Mouse (Mus musculus): ENCODE measurements around the gene Usb1. TPM values are rescaled to one million over a fixed set of nuclear protein-coding genes. Genes with fewer than 3 reads are reported as not detected.

Gene Usb1
- polyA plus RNA-seq, 1 experiment from 2014 or later, result 36.9 TPM

GRCm38 (mm10) chr8:95320224-95321139 is 11.6 kb upstream of the Usb1 start:
- Histone ChIP-seq H3K27ac (no peak overlapping the region), H3K9me3 (no peaks in the 10 kb centered on the region)
- 2% methylated on average over 41 of the region's 41 CpGs for WGBS

GRCm38 (mm10) chr8:95323201-95323600 is 8.9 kb upstream of the Usb1 start:
- H3K27me3 ChIP-seq, result peaks cover 14% of the 10 kb centered on the region
- H3K4me1 ChIP-seq (replicated peaks), result peaks cover 38% of the 10 kb centered on the region
- no peak for ATAC-seq
- H3K9ac ChIP-seq (replicated peaks), result no peak overlapping the region
- no peak overlapping the region for H3K4me3 ChIP-seq (replicated peaks)
- no peaks in the 10 kb centered on the region for H3K9me3 ChIP-seq
- H3K4me2 ChIP-seq (replicated peaks), result no peak overlapping the region
- H3K36me3 ChIP-seq, result peaks cover 48% of the 10 kb centered on the region
- H3K27ac ChIP-seq, result no peak overlapping the region
- 90% methylated on average over 3 of the region's 3 CpGs for WGBS

More at GRCm38 (mm10) chr8:95320224-95321139, 11.6 kb upstream of the Usb1 start:
- peak overlapping the region; percentile 74 for H3K4me2 ChIP-seq (replicated peaks)
- H3K9ac ChIP-seq (replicated peaks), result peak overlapping the region; percentile 59
- ATAC-seq, result peak; percentile 70
- peaks cover 21% of the 10 kb centered on the region for H3K36me3 ChIP-seq
- H3K4me1 ChIP-seq (replicated peaks), result peaks cover 22% of the 10 kb centered on the region
- H3K4me3 ChIP-seq (replicated peaks), result peak overlapping the region; percentile 38
- H3K27me3 ChIP-seq, result peaks cover 14% of the 10 kb centered on the region

GRCm38 (mm10) chr8:95324646-95325045 is 7.4 kb upstream of the Usb1 start:
- Histone ChIP-seq H3K27me3 (peaks cover 7% of the 10 kb centered on the region), H3K9ac (replicated peaks) (no peak overlapping the region), H3K27ac (no peak overlapping the region), H3K4me2 (replicated peaks) (no peak overlapping the region), H3K4me1 (replicated peaks) (peaks cover 44% of the 10 kb centered on the region), H3K4me3 (replicated peaks) (no peak overlapping the region), H3K36me3 (peaks cover 62% of the 10 kb centered on the region), H3K9me3 (no peaks in the 10 kb centered on the region)
- WGBS, result 39% methylated on average over 5 of the region's 5 CpGs
- no peak for ATAC-seq

- ATAC-seq, result no peak
- WGBS, result 94% methylated on average over 5 of the region's 5 CpGs
These were observed 5.3 kb upstream of the Usb1 start for GRCm38 (mm10) chr8:95326822-95327221.

DNA sequence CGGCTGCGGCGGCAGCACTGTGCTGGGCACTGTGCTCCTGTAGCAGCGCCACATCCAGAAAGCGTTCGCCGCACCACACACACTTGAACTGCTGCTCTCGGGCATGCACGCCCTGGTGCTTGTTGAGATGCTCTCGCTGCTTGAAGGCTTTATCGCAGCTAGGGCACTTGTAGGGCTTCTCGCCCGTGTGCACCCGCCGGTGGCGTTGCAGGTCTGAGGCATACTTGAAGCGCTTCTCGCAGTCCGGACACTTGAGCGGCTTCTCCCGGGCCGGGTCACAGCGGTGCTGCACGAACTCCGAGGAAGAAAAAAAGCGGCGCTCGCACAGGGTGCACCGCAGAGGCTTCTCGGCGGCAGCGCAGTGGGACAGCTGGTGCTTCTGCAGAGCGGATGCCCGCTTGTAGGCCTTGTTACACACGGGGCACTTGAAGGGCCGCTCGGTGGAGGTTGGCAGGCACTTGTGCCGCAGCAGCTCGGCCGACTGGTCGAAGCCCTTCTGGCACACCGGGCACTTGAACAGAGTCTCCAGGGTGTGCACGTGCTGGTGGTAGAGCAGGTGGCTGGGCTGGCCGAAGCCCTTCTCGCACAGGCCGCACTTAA is 4.1 kb upstream of the Usb1 start:
- Histone ChIP-seq H3K36me3 (peaks cover 62% of the 10 kb centered on the region), H3K27ac (no peak overlapping the region), H3K4me2 (replicated peaks) (no peak overlapping the region), H3K27me3 (no peaks in the 10 kb centered on the region), H3K4me3 (replicated peaks) (no peak overlapping the region), H3K4me1 (replicated peaks) (peaks cover 47% of the 10 kb centered on the region), H3K9me3 (no peaks in the 10 kb centered on the region), H3K9ac (replicated peaks) (no peak overlapping the region)
- WGBS, result 86% methylated on average over 46 of the region's 46 CpGs
- ATAC-seq, result no peak

More at GRCm38 (mm10) chr8:95326822-95327221, 5.3 kb upstream of the Usb1 start:
- Histone ChIP-seq H3K27me3 (no peaks in the 10 kb centered on the region), H3K9ac (replicated peaks) (no peak overlapping the region), H3K4me2 (replicated peaks) (no peak overlapping the region), H3K4me1 (replicated peaks) (peaks cover 43% of the 10 kb centered on the region), H3K4me3 (replicated peaks) (no peak overlapping the region), H3K9me3 (no peaks in the 10 kb centered on the region), H3K36me3 (peaks cover 62% of the 10 kb centered on the region), H3K27ac (no peak overlapping the region)

DNA sequence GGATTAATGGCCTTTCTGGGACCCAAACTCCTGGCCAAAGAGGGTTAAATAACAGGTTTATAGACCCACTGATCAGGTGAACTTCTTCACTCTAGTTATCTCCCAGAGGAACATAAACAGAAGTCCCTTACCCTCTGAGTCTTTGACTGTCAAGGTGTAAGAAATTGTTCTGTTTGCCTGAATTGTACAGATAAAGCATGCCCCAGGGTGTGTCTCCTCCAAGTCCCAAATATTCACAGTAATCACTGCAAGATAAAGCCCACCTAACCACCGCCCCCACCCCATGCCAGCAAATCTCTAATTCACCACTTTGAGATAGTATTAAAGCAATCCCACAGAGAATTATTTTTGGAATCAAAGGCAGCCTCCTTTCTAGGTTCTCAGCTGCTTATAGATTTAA is 1.7 kb upstream of the Usb1 start:
- H3K27me3 ChIP-seq, result no peaks in the 10 kb centered on the region
- WGBS, result 77% methylated on average over 1 of the region's 1 CpGs
- peak overlapping the region; percentile 85 for H3K4me2 ChIP-seq (replicated peaks)
- H3K4me3 ChIP-seq (replicated peaks), result peak overlapping the region; percentile 85
- H3K36me3 ChIP-seq, result peaks cover 52% of the 10 kb centered on the region
- ATAC-seq, result no peak
- peak overlapping the region; percentile 92; the same call in 1 of the 2 replicates for H3K27ac ChIP-seq
- H3K9me3 ChIP-seq, result no peaks in the 10 kb centered on the region
- peak overlapping the region; percentile 98 for H3K9ac ChIP-seq (replicated peaks)
- peaks cover 39% of the 10 kb centered on the region for H3K4me1 ChIP-seq (replicated peaks)

GRCm38 (mm10) chr8:95331156-95331719 is 846 bp upstream of the Usb1 start:
- no peaks in the 10 kb centered on the region for H3K9me3 ChIP-seq
- H3K27ac ChIP-seq, result peak overlapping the region; percentile 92
- H3K27me3 ChIP-seq, result no peaks in the 10 kb centered on the region
- WGBS, result under 1% methylated on average over 38 of the region's 38 CpGs
- H3K4me1 ChIP-seq (replicated peaks), result peaks cover 38% of the 10 kb centered on the region
- H3K36me3 ChIP-seq, result peaks cover 43% of the 10 kb centered on the region
- peak overlapping the region; percentile 85 for H3K4me2 ChIP-seq (replicated peaks)
- peak; percentile 58 for ATAC-seq
- H3K9ac ChIP-seq (replicated peaks), result peak overlapping the region; percentile 98
- peak overlapping the region; percentile 85 for H3K4me3 ChIP-seq (replicated peaks)

GRCm38 (mm10) chr8:95332437-95333199 is 534 bp downstream of the Usb1 start:
- ATAC-seq, result peak; percentile 57
- 29% methylated on average over 21 of the region's 21 CpGs for WGBS

DNA sequence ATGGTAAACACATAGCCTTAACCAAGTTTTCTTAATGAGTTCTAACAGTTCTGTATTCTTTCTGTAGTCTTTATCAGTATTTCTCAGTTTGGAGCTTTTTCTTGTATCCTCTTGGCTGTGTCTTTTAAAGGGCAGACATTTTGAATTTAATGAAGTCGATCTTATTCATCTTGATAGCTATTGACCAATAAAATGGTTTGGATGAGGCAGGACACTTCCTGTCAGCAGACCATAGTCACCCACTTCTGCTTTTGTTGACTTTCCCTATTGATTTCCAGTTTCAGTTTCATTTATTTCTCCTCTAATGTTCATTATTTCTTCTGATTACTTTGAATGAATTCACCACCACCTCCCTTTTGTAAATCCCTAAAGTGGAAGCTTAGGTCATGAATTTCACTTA is 3.6 kb downstream of the Usb1 start:
- Histone ChIP-seq H3K4me2 (replicated peaks) (no peak overlapping the region), H3K9me3 (no peaks in the 10 kb centered on the region), H3K27me3 (no peaks in the 10 kb centered on the region), H3K27ac (no peak overlapping the region), H3K4me3 (replicated peaks) (no peak overlapping the region), H3K4me1 (replicated peaks) (peaks cover 6% of the 10 kb centered on the region), H3K36me3 (peaks cover 43% of the 10 kb centered on the region), H3K9ac (replicated peaks) (no peak overlapping the region)
- WGBS, result 98% methylated on average over 1 of the region's 1 CpGs
- ATAC-seq, result no peak

More at GRCm38 (mm10) chr8:95332437-95333199, 534 bp downstream of the Usb1 start:
- no peaks in the 10 kb centered on the region for H3K9me3 ChIP-seq
- H3K4me1 ChIP-seq (replicated peaks), result peaks cover 24% of the 10 kb centered on the region
- H3K4me3 ChIP-seq (replicated peaks), result peak overlapping the region; percentile 85
- H3K36me3 ChIP-seq, result peaks cover 35% of the 10 kb centered on the region
- H3K9ac ChIP-seq (replicated peaks), result peak overlapping the region; percentile 98
- peak overlapping the region; percentile 92 for H3K27ac ChIP-seq
- peak overlapping the region; percentile 85 for H3K4me2 ChIP-seq (replicated peaks)
- H3K27me3 ChIP-seq, result no peaks in the 10 kb centered on the region

DNA sequence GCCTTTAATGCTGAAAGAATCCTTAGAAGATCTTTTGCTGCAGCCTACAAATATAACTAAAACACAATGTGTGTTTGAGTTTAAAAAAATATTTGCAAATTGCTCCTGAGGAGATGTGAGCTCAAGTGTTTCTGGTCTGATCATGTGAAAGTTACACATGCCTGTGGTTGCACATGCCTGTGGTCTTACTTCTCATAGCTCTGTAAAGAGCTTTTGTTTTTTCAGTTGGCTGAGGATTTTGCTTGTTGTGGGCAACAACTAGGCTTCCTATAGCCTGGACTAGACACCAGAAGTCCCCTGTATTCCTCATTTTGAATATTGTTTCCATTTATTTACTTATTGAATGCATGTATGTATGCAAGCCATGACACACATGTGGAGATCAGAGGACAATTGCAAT is 4.3 kb downstream of the Usb1 start:
- Histone ChIP-seq H3K9ac (replicated peaks) (no peak overlapping the region), H3K27me3 (no peaks in the 10 kb centered on the region), H3K4me2 (replicated peaks) (no peak overlapping the region), H3K4me1 (replicated peaks) (peaks cover 5% of the 10 kb centered on the region), H3K9me3 (no peaks in the 10 kb centered on the region), H3K36me3 (peaks cover 47% of the 10 kb centered on the region), H3K27ac (no peak overlapping the region), H3K4me3 (replicated peaks) (no peak overlapping the region)
- no peak for ATAC-seq

DNA sequence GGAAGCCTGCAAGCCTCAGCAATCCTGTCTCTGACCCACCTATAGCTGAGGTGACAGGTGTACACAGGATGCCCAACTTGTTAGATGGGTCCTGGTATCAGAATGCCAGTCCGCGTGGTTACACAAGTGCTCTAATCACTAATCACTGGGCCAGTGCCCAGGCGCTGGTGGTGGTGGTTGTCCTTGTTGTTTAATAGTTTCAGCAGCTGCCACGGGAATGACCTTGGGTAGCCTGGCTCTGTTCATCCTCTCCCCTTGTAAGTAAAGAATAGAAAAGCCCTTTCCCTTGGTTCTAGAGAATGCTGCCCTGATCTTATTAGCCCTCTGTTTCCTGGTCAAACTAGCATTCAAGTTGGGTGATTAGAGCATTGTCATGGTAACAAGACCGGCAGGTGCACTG is 9.6 kb downstream of the Usb1 start:
- Histone ChIP-seq H3K36me3 (peaks cover 64% of the 10 kb centered on the region), H3K27ac (no peak overlapping the region), H3K9me3 (no peaks in the 10 kb centered on the region), H3K27me3 (no peaks in the 10 kb centered on the region), H3K4me1 (replicated peaks) (no peaks in the 10 kb centered on the region), H3K9ac (replicated peaks) (no peak overlapping the region), H3K4me3 (replicated peaks) (no peak overlapping the region), H3K4me2 (replicated peaks) (no peak overlapping the region)
- ATAC-seq, result no peak
- WGBS, result 67% methylated on average over 5 of the region's 5 CpGs
